Mouse (Mus musculus) kidney, embryonic 14.5 days (tissue): ENCODE data around the gene Gm9913. TPM values are rescaled to one million over a fixed set of nuclear protein-coding genes. Genes with fewer than 3 reads are reported as not detected.

ENCODE experiments used
- polyA plus RNA-seq: library from polyadenylated mRNA; unstranded; fragments of >200 nt; fragmentation: Nextera tagmentation; extraction: Ambion mirVana; gene quantifications from 2 replicates; pipeline ENCODE4 v1.2.1, GENCODE M21; 2014

Gene Gm9913
- polyA plus RNA-seq, 1 experiment from 2014 or later, result 0.57 TPM

Other genes starting within 250 kb of the Gm9913 start
- 10.9 and 19.8 TPM in 2 replicates for gene Fbn1, start 2.9 kb downstream of the Gm9913 start, polyA plus RNA-seq
- gene Cep152, start 120.0 kb downstream of the Gm9913 start, polyA plus RNA-seq, result 4.8 and 11.4 TPM in 2 replicates
- gene Eid1, start 168.0 kb downstream of the Gm9913 start, polyA plus RNA-seq, result 163 and 167 TPM in 2 replicates
- gene Shc4, start 219.1 kb downstream of the Gm9913 start, polyA plus RNA-seq, result 0.76 and 1.6 TPM in 2 replicates